Mouse (Mus musculus): ENCODE data around the gene Rhoa.
"Not testable (repeated sequence)": the region's sequence is repeated elsewhere in the genome, so short reads cannot be mapped to it uniquely, and the experiment has no call there.

Rhoa gene

GRCm38 (mm10) chr9:108305629-108306520 is at the start of gene Rhoa, which contains the start of gene Tcta:
Rhoa (plus strand) TSS chr9:108306129.
Tcta (minus strand) TSS chr9:108306160.
- peak; percentile 97 to 99 for DNase-seq

- DNase-seq: no peak
These were observed 45.4 kb upstream of the Rhoa start for GRCm38 (mm10) chr9:108260526-108260925.

GRCm38 (mm10) chr9:108261865-108262264 is 44.1 kb upstream of the Rhoa start:
- DNase-seq: no peak

GRCm38 (mm10) chr9:108262494-108263049 is 43.4 kb upstream of the Rhoa start:
- no peak for DNase-seq

GRCm38 (mm10) chr9:108263131-108263681 is 42.7 kb upstream of the Rhoa start:
- no peak for DNase-seq

- peak; percentile 99 to 100 for DNase-seq
These were observed 42.2 kb upstream of the Rhoa start, which contains the start of gene Dag1 for GRCm38 (mm10) chr9:108263690-108264190. Dag1 (minus strand) TSS chr9:108263958.

- DNase-seq: peak; percentile 29 to 35
These were observed 41.6 kb upstream of the Rhoa start for GRCm38 (mm10) chr9:108264191-108264921.

GRCm38 (mm10) chr9:108266261-108266935 is 39.5 kb upstream of the Rhoa start:
- no peak for DNase-seq

GRCm38 (mm10) chr9:108267691-108268090 is 38.2 kb upstream of the Rhoa start:
- DNase-seq: no peak

- DNase-seq: not testable (repeated sequence)
These were observed 37.2 kb upstream of the Rhoa start for GRCm38 (mm10) chr9:108268701-108269100.

- DNase-seq: no peak
These were observed 34.0 kb upstream of the Rhoa start for GRCm38 (mm10) chr9:108271941-108272340.

- DNase-seq: no peak
These were observed 33.2 kb upstream of the Rhoa start for GRCm38 (mm10) chr9:108272691-108273090.

- DNase-seq: no peak
These were observed 32.4 kb upstream of the Rhoa start for GRCm38 (mm10) chr9:108273485-108273884.

- no peak for DNase-seq
These were observed 31.2 kb upstream of the Rhoa start for GRCm38 (mm10) chr9:108274476-108275330.

- no peak for DNase-seq
These were observed 30.6 kb upstream of the Rhoa start for GRCm38 (mm10) chr9:108275331-108275659.

- no peak for DNase-seq
These were observed 27.1 kb upstream of the Rhoa start for GRCm38 (mm10) chr9:108278697-108279450.

- no peak for DNase-seq
These were observed 25.7 kb upstream of the Rhoa start for GRCm38 (mm10) chr9:108280071-108280828.

- DNase-seq: peak; percentile 72 to 83
These were observed 21.5 kb upstream of the Rhoa start for GRCm38 (mm10) chr9:108284410-108284809.

GRCm38 (mm10) chr9:108287526-108288238 is 18.2 kb upstream of the Rhoa start:
- not testable (repeated sequence) for DNase-seq
